Mouse (Mus musculus): Measurements from ENCODE around the gene Sppl2b.

- TF ChIP-seq CTCF (IDR thresholded peaks at IDR 0.05; ENCODE audit: extremely low read depth, insufficient read length, insufficient replicate concordance, low read depth, low read length): no peak
- no peak for TF ChIP-seq POLR2A (IDR thresholded peaks at IDR 0.05; ENCODE audit: low read depth, low read length)
Observed at GRCm38 (mm10) chr10:80897861-80898510, 42.9 kb downstream of the Sppl2b start.

Data from small intestine, adult 2 months (tissue).